Mouse (Mus musculus) ovary, postnatal 14 days (tissue): ENCODE results near the gene Kcnh4.

ENCODE experiments used
- DNase-seq: peaks from one replicate; pipeline ENCODE4 v3.0.0; 2022; ENCODE audit warnings: low spot score

Kcnh4 gene

GRCm38 (mm10) chr11:100759611-100760233 is at the start of gene Kcnh4:
Kcnh4 (minus strand) TSS chr11:100759942.
- DNase-seq, result no peak

- DNase-seq, result no peak
Measured at GRCm38 (mm10) chr11:100806380-100807305, 46.9 kb upstream of the Kcnh4 start.

- DNase-seq, result no peak
Measured at GRCm38 (mm10) chr11:100805535-100805934, 45.8 kb upstream of the Kcnh4 start.

- no peak for DNase-seq
Measured at GRCm38 (mm10) chr11:100804409-100804808, 44.7 kb upstream of the Kcnh4 start.

GRCm38 (mm10) chr11:100799426-100799825 is 39.7 kb upstream of the Kcnh4 start:
- DNase-seq, result no peak

GRCm38 (mm10) chr11:100796585-100796984 is 36.8 kb upstream of the Kcnh4 start:
- DNase-seq, result no peak

GRCm38 (mm10) chr11:100795386-100795785 is 35.6 kb upstream of the Kcnh4 start:
- DNase-seq, result no peak

GRCm38 (mm10) chr11:100791457-100792049 is 31.8 kb upstream of the Kcnh4 start:
- DNase-seq, result no peak

- DNase-seq, result peak; percentile 28
Measured at GRCm38 (mm10) chr11:100790644-100791043, 30.9 kb upstream of the Kcnh4 start.

- no peak for DNase-seq
Measured at GRCm38 (mm10) chr11:100789702-100790101, 30.0 kb upstream of the Kcnh4 start.

GRCm38 (mm10) chr11:100785774-100786173 is 26.0 kb upstream of the Kcnh4 start:
- DNase-seq, result no peak

- no peak for DNase-seq
Measured at GRCm38 (mm10) chr11:100784286-100784685, 24.5 kb upstream of the Kcnh4 start.

- DNase-seq, result no peak
Measured at GRCm38 (mm10) chr11:100782568-100782967, 22.8 kb upstream of the Kcnh4 start.

GRCm38 (mm10) chr11:100781763-100782475 is 22.2 kb upstream of the Kcnh4 start:
- no peak for DNase-seq

- no peak for DNase-seq
Measured at GRCm38 (mm10) chr11:100780247-100780646, 20.5 kb upstream of the Kcnh4 start.

- no peak for DNase-seq
Measured at GRCm38 (mm10) chr11:100778069-100778468, 18.3 kb upstream of the Kcnh4 start.

GRCm38 (mm10) chr11:100775921-100776320 is 16.2 kb upstream of the Kcnh4 start:
- no peak for DNase-seq

- DNase-seq, result no peak
Measured at GRCm38 (mm10) chr11:100774261-100774660, 14.5 kb upstream of the Kcnh4 start.

- peak; percentile 61 for DNase-seq
Measured at GRCm38 (mm10) chr11:100770646-100771408, 11.1 kb upstream of the Kcnh4 start, which contains the start of gene Ghdc. Ghdc (minus strand) TSS chr11:100770957.

- DNase-seq, result no peak
Measured at GRCm38 (mm10) chr11:100769980-100770379, 10.2 kb upstream of the Kcnh4 start.

- no peak for DNase-seq
Measured at GRCm38 (mm10) chr11:100767871-100768270, 8.1 kb upstream of the Kcnh4 start.
